Mouse (Mus musculus) right cerebral cortex, postnatal 36 days (tissue): ENCODE data around the gene Slc24a4.
"Not testable (repeated sequence)": the region's sequence is repeated elsewhere in the genome, so short reads cannot be mapped to it uniquely, and the experiment has no call there.

Experiments
- DNase-seq, 2 experiments: peaks; one replicate each; pipeline ENCODE4 v3.0.0; 2022; ENCODE audit warnings: low spot score in 2 of 2, mixed read lengths in 1 of 2

The Slc24a4 gene

DNA sequence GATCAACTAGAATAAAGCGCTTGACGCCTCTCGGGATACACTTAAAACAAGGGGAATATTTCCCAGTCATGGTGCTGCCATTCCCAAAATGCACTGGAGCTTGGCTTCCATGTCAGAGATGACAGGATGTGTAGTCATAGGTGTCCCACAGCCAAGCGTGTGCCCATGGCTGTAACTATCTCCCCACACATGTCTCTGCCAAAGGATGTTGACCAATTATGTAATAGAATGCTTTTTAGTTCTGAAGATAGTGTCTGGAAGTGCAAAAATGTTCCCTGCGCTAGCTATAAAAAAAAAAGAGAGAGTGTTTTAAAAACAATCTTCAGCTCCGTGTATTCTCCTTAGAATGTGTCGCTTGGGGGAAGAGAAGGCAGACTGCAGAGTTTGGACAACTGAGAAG is 36.1 kb downstream of the Slc24a4 start:
- DNase-seq: peak; percentile 27 to 62

DNA sequence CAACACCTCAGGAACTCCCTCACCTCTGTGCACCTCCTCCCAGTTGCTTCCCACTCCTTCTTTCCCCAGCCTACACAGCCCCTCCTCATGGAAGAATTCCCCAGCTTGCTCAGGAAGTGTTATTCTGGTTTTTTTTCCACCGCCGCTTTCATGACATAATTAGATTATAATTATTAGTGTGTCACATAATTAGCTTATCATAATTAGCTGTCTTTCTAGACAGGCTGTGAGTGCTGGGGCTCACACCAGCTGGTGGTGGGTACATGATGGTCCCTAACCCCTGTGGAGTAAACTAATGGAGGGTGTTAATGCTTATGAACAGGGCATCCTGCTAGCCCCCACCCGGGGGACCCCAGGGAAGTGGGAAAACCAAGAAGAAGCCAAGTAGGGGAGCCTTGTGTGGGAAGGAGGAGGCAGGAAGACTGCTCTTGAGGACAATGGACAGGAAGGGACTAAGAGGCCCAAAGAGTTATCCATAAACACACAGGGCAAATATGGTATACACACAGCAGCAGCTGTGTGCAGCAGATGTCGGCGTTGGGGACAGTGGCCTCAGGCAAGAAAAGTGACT is 38.2 kb downstream of the Slc24a4 start:
- no peak for DNase-seq

DNA sequence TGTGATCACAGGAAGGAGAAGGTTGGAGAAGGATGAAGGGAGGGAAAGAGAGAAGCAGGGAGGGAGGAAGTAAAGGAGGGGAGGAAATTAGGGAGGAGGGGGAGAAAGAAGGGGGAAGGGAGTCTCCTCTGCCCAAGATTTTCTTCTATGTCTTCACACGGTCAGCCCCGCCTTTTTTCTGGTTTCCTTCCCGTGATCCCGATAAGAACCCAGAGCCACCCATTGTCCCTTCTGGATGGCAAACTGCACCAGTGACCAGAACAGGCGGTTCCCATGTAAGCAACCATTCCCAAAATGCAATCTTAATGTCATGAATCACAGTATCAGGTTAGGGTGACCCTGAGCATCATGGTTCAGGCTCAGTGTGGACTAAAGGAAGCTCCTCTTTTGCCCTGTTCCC is 38.8 kb downstream of the Slc24a4 start:
- no peak for DNase-seq

DNA sequence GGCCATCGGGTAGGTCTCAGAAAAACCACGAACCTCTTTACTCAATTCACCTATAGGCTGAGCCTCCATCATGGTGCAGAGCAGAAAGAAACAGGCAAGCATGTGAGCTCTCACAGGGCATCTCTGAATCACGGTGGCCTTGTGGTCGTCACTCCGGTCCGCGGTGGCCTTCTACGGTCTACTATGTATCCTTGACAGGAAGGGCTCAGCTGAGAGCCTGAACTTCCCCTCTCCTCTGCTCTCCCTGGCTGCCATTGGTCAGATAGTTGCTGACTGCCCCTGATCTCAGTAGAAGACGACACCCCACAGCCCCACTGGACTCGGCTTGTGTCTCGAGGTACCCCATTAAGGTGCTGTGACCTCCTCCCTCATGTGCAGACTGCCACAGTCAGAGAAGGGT is 44.2 kb downstream of the Slc24a4 start:
- no peak for DNase-seq

DNA sequence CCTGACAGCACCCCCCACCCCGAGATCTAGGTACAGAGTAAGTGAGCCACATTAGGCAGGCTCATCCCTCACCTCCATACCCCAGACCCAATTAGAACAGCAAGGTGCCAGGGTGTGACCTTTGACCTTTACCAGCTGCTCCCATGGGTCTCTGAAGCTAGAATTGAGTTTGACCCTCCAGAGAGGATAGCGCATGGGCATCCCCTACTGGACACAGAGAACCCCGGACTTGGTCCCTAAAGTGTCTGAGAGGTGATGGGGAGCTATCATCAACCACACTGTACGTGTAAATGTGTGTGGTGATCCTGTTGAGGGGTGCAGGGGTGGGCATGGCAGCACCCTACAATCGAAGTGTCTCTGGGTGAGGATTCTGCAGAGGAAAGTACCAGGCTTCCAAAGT is 44.8 kb downstream of the Slc24a4 start:
- no peak for DNase-seq

DNA sequence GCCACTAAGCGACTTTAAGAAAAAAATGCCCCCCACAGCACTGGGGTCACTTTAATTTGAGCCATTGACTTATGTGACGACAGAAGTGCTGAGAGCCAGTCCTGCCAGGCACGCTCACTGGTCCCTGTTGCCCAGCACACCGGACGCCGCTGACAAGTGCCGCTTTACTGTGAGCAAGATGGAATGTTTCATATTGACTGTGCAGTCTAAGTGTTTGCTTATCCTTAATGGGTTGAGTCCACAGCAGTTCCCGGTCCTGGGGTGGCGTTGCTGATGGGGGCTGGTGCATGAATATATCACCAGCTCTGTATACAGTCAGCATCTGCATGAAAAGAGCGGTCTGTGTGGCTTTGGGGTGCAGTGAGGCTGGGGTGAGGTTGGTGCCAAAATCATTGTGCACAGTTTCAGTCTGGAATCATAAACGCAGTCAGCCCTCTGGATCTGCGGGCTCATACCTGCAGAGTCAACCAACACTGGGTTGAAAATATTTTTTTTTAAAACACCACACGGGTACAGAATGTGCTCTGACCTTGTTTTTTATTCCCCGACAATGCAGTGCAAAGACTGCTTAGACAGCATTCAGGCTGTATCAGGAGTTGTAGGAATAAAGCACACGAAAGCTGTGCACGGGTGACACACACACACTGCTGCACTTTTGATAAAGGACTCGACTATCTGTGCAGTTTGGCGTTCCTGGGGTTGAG is 52.0 kb downstream of the Slc24a4 start:
- no peak for DNase-seq

DNA sequence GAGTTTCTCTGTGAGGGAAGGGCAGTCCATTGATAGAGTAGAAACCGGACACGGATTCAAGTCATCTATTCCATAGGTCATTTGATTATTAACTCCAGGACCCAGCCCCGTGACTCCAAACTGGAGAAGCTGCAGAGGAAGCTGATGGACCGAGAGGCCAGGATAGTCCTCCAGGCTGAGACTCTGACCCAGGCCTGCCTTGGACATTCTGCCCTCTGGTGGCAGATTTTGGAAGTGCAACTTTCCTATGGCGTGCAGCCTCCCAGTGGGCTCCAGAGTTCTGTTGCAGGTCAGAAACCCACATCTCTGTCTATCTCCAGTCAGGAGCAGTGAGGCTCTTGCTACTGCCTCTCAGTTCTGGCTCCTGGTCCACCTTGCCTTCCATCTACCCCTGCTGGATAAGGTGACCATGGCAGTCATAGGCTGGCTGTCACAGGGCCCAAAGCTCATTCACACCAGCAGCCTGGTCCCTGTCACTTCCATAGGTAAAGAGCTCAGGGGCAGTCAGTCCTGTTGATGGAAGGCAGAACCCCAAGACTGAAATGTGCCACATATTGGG is 53.3 kb downstream of the Slc24a4 start:
- DNase-seq: no peak

DNA sequence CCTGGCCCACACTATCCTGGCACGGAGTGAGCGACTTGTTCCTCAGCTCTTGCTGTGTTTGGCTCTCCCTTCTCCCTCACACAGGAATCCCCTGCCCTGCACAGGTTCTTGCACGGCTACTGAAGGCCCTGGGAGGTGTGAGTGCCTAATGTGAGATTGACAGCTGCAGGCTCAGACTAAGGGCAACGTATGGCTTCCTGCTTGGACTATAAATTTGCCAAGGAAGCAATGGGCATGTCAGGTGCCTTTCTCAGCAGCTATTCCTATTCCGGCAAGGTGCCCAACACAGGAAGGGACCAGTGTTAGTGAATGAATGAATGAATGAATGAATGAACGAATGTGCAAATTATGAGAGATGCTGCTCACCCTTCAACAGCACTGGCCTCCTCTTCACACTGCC is 54.1 kb downstream of the Slc24a4 start:
- no peak for DNase-seq

DNA sequence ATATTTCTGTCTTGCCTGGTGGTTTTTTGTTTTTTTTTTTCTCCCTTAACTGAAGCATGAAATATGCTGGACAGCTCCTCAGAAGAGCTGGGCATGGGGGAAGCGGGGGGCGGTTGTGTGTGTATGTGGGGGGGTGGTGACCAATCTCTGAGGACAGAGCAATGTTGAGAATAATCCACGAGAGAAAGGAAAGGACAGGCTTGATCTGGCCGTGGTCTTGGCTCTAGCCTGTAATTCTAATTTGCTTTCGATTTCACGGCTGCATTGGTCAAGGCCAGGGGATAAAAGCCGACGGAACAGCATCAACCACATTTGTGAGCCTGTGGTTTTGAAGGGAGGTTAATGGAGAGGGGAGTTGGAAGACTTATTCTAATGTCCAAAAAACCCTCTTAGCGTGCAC is 54.7 kb downstream of the Slc24a4 start:
- no peak for DNase-seq

DNA sequence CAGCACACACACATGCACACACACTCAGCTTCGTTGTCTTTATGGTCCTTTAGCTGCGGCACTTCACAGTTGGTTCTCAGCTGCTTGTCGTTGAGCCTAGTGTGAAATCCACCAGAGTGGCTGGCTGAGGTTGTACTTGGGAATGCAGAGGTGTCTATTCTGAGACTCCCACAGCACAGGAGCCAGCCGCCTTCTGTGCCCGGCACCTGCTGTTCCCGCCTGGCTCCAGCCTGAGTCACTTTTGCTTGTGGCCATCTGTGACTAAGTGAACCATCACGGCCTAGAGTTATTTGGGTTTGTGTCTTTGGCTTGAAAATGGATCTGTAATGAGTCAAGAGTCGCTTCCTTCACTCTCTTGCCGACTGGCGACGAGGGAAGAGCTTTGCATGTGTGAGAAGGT is 62.3 kb downstream of the Slc24a4 start:
- DNase-seq: peak; percentile 85 to 88

DNA sequence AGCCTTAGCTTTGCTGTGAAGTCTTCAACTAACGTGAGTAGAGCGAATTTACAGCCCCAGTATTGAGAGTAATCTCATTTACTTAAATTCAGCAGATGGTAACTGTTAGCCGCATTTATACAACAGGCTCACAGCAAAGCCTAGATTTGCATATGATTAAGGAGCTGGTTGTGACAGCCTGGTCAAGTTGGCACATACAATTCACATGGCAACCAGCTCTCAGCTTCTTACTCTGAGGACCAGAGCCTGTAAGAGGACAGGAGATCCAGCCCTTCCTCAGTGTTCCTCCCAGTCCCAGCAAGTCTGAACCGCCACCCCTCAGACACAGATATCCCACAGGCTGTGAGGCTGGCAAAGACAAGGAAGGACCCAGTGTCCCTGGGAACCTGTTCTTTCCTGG is 73.0 kb downstream of the Slc24a4 start:
- DNase-seq: peak in 1 of 2 experiments; percentile 42

DNA sequence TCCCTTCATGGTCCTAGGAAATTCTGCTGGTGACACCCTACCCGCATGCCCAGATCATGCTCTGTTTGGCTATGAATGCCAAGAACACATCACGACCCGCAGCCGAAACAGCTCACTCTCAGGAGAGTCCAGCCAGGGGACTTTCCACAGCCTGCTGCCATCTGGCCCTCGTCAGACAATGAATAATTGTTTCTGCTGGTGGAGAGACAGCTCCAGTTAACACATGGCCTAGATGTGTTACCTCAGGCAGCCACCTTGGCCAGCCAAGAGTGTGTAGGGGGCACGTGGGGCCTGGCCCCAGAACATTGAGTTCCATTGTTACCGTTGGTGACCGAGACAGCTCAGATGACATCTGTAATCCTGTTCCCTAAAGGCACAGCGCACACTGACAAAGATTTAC is 74.4 kb downstream of the Slc24a4 start:
- peak in 1 of 2 experiments; percentile 14 for DNase-seq

DNA sequence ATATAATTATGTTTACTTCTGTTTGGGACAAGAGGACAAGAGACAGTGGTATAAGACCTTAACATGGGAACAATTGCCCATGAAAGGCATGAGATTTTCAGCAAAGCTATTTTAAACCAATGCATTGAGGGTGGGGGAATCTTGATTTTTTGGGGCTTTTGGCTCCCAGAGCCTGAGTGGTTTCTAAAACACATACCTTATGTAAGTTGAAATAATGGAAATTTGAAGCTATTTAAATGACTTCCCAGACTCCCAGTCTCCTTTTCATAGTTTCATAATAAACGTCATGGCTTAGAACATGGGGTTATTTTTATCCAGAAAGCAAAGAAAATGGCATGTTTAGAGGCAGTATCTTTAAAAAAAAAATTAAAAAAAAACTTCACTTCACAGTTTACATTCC is 77.9 kb downstream of the Slc24a4 start:
- DNase-seq: no peak

DNA sequence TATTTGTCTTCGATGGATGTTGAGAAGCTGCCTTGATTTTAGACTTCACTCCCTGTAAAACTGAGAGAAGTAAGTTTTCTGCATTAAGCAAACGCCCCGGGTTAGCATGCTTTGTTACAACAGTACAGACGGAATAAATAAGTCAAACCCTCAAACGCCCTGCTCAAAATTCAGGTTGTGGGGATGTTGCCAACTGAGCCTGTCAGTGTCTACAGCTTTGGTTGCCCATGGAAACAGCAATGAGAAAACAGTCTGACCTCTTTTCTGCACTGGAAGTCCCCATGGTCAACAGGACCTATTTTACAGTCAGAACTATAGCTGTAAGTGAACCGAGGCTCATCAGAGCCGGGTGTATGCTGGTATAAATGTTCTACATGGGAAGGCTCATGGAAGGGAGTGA is 78.7 kb downstream of the Slc24a4 start:
- DNase-seq: no peak

DNA sequence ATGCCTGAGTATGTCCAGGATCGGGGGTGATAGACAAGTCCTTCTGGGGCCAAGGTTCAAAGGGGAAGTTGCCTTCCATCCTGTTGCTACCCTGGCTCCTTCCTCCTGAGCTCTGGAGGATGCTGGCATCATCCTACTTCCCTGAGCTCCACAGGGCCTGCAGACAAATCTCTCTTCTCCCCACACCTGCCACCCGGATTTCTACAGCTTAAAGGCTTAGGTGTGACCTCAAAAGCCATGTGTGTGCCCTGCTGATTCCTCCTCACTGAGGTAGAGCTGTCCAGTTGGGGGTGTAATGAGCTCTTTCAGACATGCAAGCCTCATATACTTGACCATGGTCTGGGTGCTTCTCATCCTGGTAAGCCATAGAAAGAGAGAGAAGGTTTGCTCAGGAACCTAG is 82.3 kb downstream of the Slc24a4 start:
- no peak for DNase-seq

DNA sequence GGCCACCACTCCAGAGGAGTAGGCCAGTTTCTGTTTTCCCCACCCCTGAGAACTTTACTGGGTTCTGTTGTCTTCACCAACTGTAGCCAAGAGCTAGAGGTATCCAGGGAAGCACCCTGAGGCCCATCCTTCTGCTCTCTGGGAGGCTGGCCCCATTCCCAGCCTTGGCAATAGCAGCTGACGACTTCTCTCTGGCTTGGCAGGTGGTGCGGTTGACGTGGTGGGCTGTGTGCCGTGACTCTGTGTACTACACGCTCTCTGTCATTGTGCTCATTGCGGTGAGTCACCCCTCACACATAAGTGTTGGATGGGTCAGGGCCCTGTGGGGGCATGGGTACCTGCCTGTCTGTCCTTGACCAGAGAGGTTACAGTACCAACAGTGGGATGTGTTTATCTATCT is 94.9 kb downstream of the Slc24a4 start:
- DNase-seq: no peak

DNA sequence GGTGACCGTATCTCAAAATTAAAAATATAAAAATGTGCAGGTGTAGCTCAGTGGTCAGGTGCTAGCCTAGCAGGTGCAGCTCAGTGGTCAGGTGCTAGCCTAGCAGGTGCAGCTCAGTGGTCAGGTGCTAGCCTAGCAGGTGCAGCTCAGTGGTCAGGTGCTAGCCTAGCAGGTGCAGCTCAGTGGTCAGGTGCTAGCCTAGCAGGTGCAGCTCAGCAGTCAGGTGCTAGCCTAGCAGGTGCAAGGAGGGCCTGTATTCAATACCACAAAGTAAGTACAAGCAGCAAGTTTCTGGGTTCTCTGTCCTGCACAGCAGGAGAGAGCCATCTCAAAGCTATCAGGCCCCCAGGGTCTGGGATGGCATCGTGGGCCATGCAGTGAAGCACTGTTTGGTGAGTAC is 95.6 kb downstream of the Slc24a4 start:
- not testable (repeated sequence) for DNase-seq

DNA sequence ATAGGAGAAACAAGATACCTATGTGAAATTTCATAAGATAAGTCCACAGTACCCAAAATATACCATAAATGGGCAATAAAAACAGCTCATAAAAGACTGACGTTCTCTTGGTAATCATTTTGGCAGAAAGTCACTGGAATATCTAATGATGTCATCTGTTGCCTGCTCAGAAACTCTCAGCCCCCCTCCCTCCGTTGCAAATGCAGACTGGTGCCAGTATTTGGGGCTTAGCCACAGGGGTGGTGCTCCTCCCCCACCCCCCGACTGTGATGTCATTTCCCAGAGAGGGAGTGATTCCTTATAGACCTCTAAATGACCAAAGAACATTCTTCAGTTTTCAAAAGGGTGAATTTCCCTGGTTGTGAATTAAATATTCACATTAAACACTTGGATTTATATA is 96.6 kb downstream of the Slc24a4 start:
- no peak for DNase-seq

DNA sequence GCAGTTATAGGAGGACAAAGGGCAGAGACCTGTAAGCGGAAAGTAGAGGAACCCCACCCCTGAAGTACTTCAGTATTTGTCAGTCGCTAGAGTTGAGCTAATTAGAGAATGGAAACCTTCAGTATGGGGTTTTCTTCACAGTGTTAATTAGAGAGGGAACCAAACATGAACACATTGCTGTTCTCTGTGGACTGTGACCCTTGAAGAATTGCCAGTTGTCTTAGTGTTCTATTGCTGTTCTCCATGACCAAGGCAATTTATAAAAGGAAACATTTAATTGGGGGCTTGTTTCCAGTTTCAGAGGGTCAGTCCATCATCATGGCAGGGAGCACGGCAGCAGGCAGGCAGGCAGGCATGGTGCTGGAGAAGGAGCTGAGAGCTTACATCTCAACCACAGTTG is 107.0 kb downstream of the Slc24a4 start:
- DNase-seq: no peak

DNA sequence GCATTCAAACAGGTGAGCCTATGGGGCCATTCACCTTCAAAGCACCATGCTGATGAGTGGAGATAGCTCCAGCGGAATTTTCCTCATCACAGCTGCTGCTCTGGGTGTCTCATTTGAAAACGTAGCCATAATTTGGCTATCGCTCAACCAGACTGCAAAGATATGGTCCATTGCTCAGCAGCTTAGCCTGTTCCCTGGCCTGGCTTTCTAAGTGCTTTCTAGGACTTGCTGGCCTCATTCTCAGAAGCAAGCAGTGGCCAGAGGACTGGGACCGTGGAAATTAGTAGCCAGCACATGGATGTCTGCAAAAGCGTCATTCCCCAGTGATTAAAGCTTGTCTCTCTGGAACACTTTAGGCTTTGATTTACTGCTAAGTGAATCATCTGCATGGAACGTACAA is 107.8 kb downstream of the Slc24a4 start:
- DNase-seq: no peak

DNA sequence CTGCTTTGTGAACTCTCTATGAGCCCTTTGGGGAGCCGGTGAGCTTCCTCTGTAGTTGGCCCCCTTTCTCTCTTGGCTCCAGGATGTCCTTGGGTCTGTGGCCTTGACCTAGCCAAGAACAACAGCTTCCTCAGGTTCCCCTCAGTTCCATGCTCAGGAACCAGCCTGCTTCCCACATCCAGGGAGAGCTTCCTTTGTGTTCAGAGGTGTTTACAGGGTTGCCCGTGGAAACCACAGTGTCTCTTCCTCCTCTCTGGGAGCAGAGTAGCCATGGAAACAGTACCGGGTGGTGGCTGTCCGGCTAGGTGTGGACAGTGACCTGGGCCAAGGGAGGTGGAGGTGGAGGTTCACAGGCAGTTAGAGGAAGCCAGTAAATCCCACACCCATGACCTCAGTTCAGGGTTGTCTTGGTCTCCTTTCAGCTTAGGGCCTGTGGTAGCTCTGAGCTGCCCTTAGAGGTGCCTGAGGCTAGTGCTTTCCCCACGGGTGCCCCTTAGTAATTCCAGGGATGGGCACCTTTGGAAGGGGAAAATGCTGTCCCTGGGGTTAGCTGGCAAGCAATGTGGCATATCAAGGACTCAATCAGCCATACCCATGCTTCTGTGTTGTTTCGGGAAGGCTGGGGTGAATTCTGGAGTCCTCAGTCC is 113.7 kb downstream of the Slc24a4 start:
- DNase-seq: no peak

DNA sequence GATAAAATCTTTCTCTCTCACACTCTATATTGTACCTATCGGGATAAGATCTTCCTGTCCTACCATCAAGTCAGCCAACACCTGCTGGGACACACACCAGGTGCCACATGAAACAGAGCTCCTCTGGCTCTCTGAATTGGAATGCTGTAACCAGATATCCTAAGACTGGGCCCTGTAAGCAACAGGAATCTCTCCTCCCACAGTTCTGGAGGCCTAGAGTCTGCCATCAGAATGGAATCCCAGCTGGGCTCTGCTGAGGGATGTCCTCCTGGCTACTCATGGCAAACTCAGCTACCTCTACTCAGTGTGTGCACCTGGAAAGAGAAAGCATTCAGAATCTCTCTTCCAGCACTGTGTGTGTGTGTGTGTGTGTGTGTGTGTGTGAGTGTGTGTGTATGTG is 115.4 kb downstream of the Slc24a4 start:
- no peak for DNase-seq

DNA sequence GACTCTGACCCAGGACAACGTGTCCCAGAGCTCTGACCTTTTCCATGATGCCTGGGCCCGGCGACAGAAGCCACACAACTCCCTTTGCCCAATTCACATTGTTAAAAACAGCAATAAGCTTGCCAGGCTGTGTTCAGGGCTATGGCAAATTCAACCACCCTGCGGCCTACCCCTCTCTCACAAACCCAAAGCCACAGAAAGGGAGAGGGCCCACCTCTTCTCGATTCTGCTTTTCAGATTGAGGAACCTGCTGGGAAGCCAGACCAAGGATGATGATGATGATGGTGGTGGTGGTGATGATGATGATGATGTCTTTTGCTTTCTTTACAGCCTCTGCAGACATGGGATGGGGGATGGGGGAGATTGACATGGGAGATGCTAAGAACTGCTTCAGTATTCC is 117.7 kb downstream of the Slc24a4 start:
- DNase-seq: no peak
